Mouse (Mus musculus) olfactory bulb, adult 2 months (tissue): Measurements from ENCODE around the gene Ubash3b. TPM values are rescaled to one million over a fixed set of nuclear protein-coding genes. Genes with fewer than 3 reads are reported as not detected.

Experiments used
- H3K27ac ChIP-seq: fragments of 200-500 bp; 2 replicates; pipeline ENCODE4 v1.5.1; 2012; ENCODE audit warnings: low read depth, low read length; ENCODE audit not compliant: insufficient read depth
- H3K4me1 ChIP-seq: fragments of 200-500 bp; 2 replicates; pipeline ENCODE4 v1.6.1; 2012; ENCODE audit warnings: low read length; ENCODE audit not compliant: control insufficient read depth, insufficient read depth
- H3K4me3 ChIP-seq: fragments of 200-500 bp; 2 replicates; pipeline ENCODE4 v1.5.1; 2012; ENCODE audit warnings: mild to moderate bottlenecking, low read depth, low read length, moderate library complexity; ENCODE audit not compliant: insufficient read depth
- CTCF ChIP-seq: fragments of 200-500 bp; IDR thresholded peaks from 2 replicates; pipeline ENCODE4 v1.5.1; 2012; ENCODE audit warnings: low read depth, mild to moderate bottlenecking, low read length, moderate library complexity; ENCODE audit not compliant: insufficient read depth
- POLR2A ChIP-seq: fragments of 200-500 bp; IDR thresholded peaks from 2 replicates; pipeline ENCODE4 v1.6.1; 2012; ENCODE audit warnings: mild to moderate bottlenecking, low read depth, low read length, moderate library complexity; ENCODE audit not compliant: insufficient read depth
- WGBS: fragments of 180-500 bp; shearing (Covaris S2); methylation state at CpG from one replicate; pipeline ENCODE4 v1.1.7; 2018; 5-methylcytosine and 5-hydroxymethylcytosine counted together
- polyA plus RNA-seq: library from polyadenylated mRNA; stranded (reverse); fragments of >200 nt; gene quantifications from 2 replicates; pipeline ENCODE4 v1.2.4, GENCODE M21; 2012; ENCODE audit warnings: low replicate concordance; ENCODE audit not compliant: missing spikeins, insufficient read depth, insufficient read length

Ubash3b gene
- polyA plus RNA-seq, 1 experiment = not detected

GRCm38 (mm10) chr9:41156720-41157019 is 4.8 kb downstream of the Ubash3b start:
- Histone ChIP-seq H3K4me3 (peak overlapping the region; percentile 53), H3K27ac (peak overlapping the region; percentile 68), H3K4me1 (peaks cover 23% of the 10 kb centered on the region)
- 0 out of 2 replicates have a peak, but pooled peaks have one; percentile 22 for TF ChIP-seq POLR2A
- no peak for TF ChIP-seq CTCF
- 2% methylated on average over 20 of the region's 20 CpGs for WGBS

GRCm38 (mm10) chr9:41156006-41156719 is 5.3 kb downstream of the Ubash3b start:
- TF ChIP-seq POLR2A = no peak
- no peak for TF ChIP-seq CTCF
- peaks cover 25% of the 10 kb centered on the region for H3K4me1 ChIP-seq
- WGBS = 27% methylated on average over 20 of the region's 20 CpGs
- H3K4me3 ChIP-seq = peak overlapping the region; percentile 53
- H3K27ac ChIP-seq = peak overlapping the region; percentile 1; the same call in 1 of the 2 replicates

GRCm38 (mm10) chr9:41153979-41154378 is 7.5 kb downstream of the Ubash3b start:
- Histone ChIP-seq H3K4me1 (peaks cover 30% of the 10 kb centered on the region), H3K27ac (no peak overlapping the region), H3K4me3 (no peak overlapping the region)
- WGBS = 96% methylated on average over 1 of the region's 1 CpGs
- TF ChIP-seq CTCF (no peak), POLR2A (no peak)

GRCm38 (mm10) chr9:41153050-41153449 is 8.4 kb downstream of the Ubash3b start:
- H3K4me3 ChIP-seq = no peak overlapping the region
- TF ChIP-seq CTCF (no peak), POLR2A (no peak)
- H3K27ac ChIP-seq = no peak overlapping the region
- peaks cover 30% of the 10 kb centered on the region for H3K4me1 ChIP-seq
- WGBS = 36% methylated on average over 5 of the region's 5 CpGs

GRCm38 (mm10) chr9:41151491-41151890 is 10.0 kb downstream of the Ubash3b start:
- TF ChIP-seq CTCF (no peak), POLR2A (no peak)
- Histone ChIP-seq H3K4me3 (no peak overlapping the region), H3K27ac (no peak overlapping the region), H3K4me1 (peaks cover 34% of the 10 kb centered on the region)
- WGBS = 71% methylated on average over 4 of the region's 4 CpGs

GRCm38 (mm10) chr9:41149896-41150295 is 11.6 kb downstream of the Ubash3b start:
- no peak overlapping the region for H3K4me3 ChIP-seq
- H3K27ac ChIP-seq = no peak overlapping the region
- no peak for TF ChIP-seq POLR2A
- no peak for TF ChIP-seq CTCF
- WGBS = 74% methylated on average over 2 of the region's 2 CpGs
- H3K4me1 ChIP-seq = peaks cover 34% of the 10 kb centered on the region

- H3K27ac ChIP-seq = no peak overlapping the region
- WGBS = 49% methylated on average over 6 of the region's 6 CpGs
- H3K4me1 ChIP-seq = peaks cover 36% of the 10 kb centered on the region
- TF ChIP-seq CTCF (no peak), POLR2A (no peak)
- H3K4me3 ChIP-seq = no peak overlapping the region
Observed at GRCm38 (mm10) chr9:41149079-41149676, 12.3 kb downstream of the Ubash3b start.

GRCm38 (mm10) chr9:41148600-41148999 is 12.9 kb downstream of the Ubash3b start:
- 62% methylated on average over 7 of the region's 7 CpGs for WGBS
- Histone ChIP-seq H3K27ac (no peak overlapping the region), H3K4me3 (no peak overlapping the region), H3K4me1 (peaks cover 38% of the 10 kb centered on the region)
- no peak for TF ChIP-seq CTCF
- no peak for TF ChIP-seq POLR2A

- Histone ChIP-seq H3K27ac (peak overlapping the region; percentile 16; the same call in 1 of the 2 replicates), H3K4me3 (no peak overlapping the region)
Observed at GRCm38 (mm10) chr9:41147203-41147842, 14.2 kb downstream of the Ubash3b start.

More at GRCm38 (mm10) chr9:41147203-41147842, 14.2 kb downstream of the Ubash3b start:
- 36% methylated on average over 13 of the region's 13 CpGs for WGBS
- TF ChIP-seq POLR2A (no peak), CTCF (no peak)
- H3K4me1 ChIP-seq = peaks cover 27% of the 10 kb centered on the region
